Mouse (Mus musculus) limb, embryonic 11.5 days (tissue): ENCODE measurements around the gene Fxr1. TPM values are rescaled to one million over a fixed set of nuclear protein-coding genes. Genes with fewer than 3 reads are reported as not detected.

Experiments used
- ATAC-seq: fragments of 200-750 bp; cut with Nextera tagmentation; 2 replicates; pipeline ENCODE4 v1.8.0; 2017; ENCODE audit warnings: low read depth; ENCODE audit not compliant: insufficient number of reproducible peaks, low FRiP score, low TSS enrichment
- DNase-seq: peaks from one replicate; pipeline ENCODE4 v3.0.0-alpha.2; 2015; ENCODE audit warnings: low spot score
- H3K27ac ChIP-seq: fragments of 300-500 bp; sonication (generic); replicated peaks from 2 replicates; pipeline ENCODE4 v1.5.1; 2014; ENCODE audit warnings: low read depth, mild to moderate bottlenecking, low read length
- H3K27me3 ChIP-seq: fragments of 300-500 bp; sonication (generic); 2 replicates; pipeline ENCODE4 v1.6.1; 2014; ENCODE audit warnings: mild to moderate bottlenecking, low read length, mixed read lengths; ENCODE audit not compliant: control insufficient read depth, insufficient read depth
- H3K36me3 ChIP-seq: fragments of 300-500 bp; sonication (generic); 2 replicates; pipeline ENCODE4 v1.6.1; 2014; ENCODE audit warnings: mild to moderate bottlenecking, low read length, moderate library complexity, mixed read lengths; ENCODE audit not compliant: control insufficient read depth, insufficient read depth
- H3K4me1 ChIP-seq: fragments of 300-500 bp; sonication (generic); 2 replicates; pipeline ENCODE4 v1.6.1; 2014; ENCODE audit warnings: low read length, mixed read lengths; ENCODE audit not compliant: control insufficient read depth, insufficient read depth
- H3K4me2 ChIP-seq: fragments of 300-500 bp; sonication (generic); 2 replicates; pipeline ENCODE4 v1.6.1; 2014; ENCODE audit warnings: low read depth, mild to moderate bottlenecking, moderate library complexity; ENCODE audit not compliant: severe bottlenecking
- H3K4me3 ChIP-seq: fragments of 300-500 bp; sonication (generic); 2 replicates; pipeline ENCODE4 v1.5.1; 2014; ENCODE audit warnings: low read depth, low read length
- H3K9ac ChIP-seq: fragments of 300-500 bp; sonication (generic); 2 replicates; pipeline ENCODE4 v1.6.1; 2014; ENCODE audit warnings: mild to moderate bottlenecking, low read length
- H3K9me3 ChIP-seq: fragments of 300-500 bp; sonication (generic); 2 replicates; pipeline ENCODE4 v1.6.1; 2016; ENCODE audit warnings: low read length; ENCODE audit not compliant: control insufficient read depth
- WGBS: fragments of 180-500 bp; shearing (Covaris S2); extraction: QIAGEN DNeasy Blood & Tissue Kit; methylation state at CpG from one replicate; pipeline ENCODE4 v1.1.7; 2014; 5-methylcytosine and 5-hydroxymethylcytosine counted together
- polyA plus RNA-seq: library from polyadenylated mRNA; unstranded; fragments of >200 nt; fragmentation: Nextera tagmentation; extraction: Ambion mirVana; gene quantifications from 2 replicates; pipeline ENCODE4 v1.2.1, GENCODE M21; 2014

The Fxr1 gene
- polyA plus RNA-seq, 1 experiment from 2014 or later: 81.0 TPM

GRCm38 (mm10) chr3:34076058-34076759 is 56.5 kb downstream of the Fxr1 start:
- Histone ChIP-seq H3K9ac (no peak overlapping the region), H3K27me3 (no peaks in the 10 kb centered on the region), H3K27ac (no peak overlapping the region), H3K9me3 (no peaks in the 10 kb centered on the region), H3K36me3 (peaks cover 6% of the 10 kb centered on the region; the same call in 1 of the 2 replicates), H3K4me3 (no peak overlapping the region), H3K4me2 (no peak overlapping the region), H3K4me1 (0 out of 2 replicates have a peak, but pooled peaks cover 2% of the 10 kb centered on the region)
- WGBS: 65% methylated on average over 6 of the region's 6 CpGs
- DNase-seq (no peak), ATAC-seq (no peak)

- ATAC-seq (peak; percentile 90), DNase-seq (peak; percentile 92)
- Histone ChIP-seq H3K27ac (peak within 1 kb of the TSS; percentile 38; the same call in 1 of the 2 replicates), H3K27me3 (no peaks in the 10 kb centered on the region), H3K9me3 (no peaks in the 10 kb centered on the region), H3K4me1 (0 out of 2 replicates have a peak, but pooled peaks cover 2% of the 10 kb centered on the region), H3K4me3 (peak within 1 kb of the TSS; percentile 73), H3K36me3 (no peaks in the 10 kb centered on the region), H3K9ac (peak within 1 kb of the TSS; percentile 83), H3K4me2 (peak within 1 kb of the TSS; percentile 36)
- WGBS: under 1% methylated on average over 50 of the region's 50 CpGs
Measured at GRCm38 (mm10) chr3:34080900-34081662, 61.3 kb downstream of the Fxr1 start, which contains the start of gene Dnajc19. Gene Dnajc19 (minus strand): TSS chr3:34081321.

GRCm38 (mm10) chr3:34081929-34082328 is 62.2 kb downstream of the Fxr1 start:
- 0 out of 2 replicates have a peak, but pooled peaks cover 2% of the 10 kb centered on the region for H3K4me1 ChIP-seq
- DNase-seq (no peak), ATAC-seq (no peak)
- 0 out of 2 replicates have a peak overlapping the region, but pooled peaks have one; percentile 36 for H3K4me2 ChIP-seq
- no peaks in the 10 kb centered on the region for H3K36me3 ChIP-seq
- no peak overlapping the region for H3K9ac ChIP-seq
- H3K4me3 ChIP-seq: 0 out of 2 replicates have a peak overlapping the region, but pooled peaks have one; percentile 73
- 88% methylated on average over 3 of the region's 3 CpGs for WGBS
- H3K9me3 ChIP-seq: no peaks in the 10 kb centered on the region
- no peak overlapping the region for H3K27ac ChIP-seq
- H3K27me3 ChIP-seq: no peaks in the 10 kb centered on the region

GRCm38 (mm10) chr3:34083655-34084054 is 63.9 kb downstream of the Fxr1 start:
- no peaks in the 10 kb centered on the region for H3K36me3 ChIP-seq
- no peaks in the 10 kb centered on the region for H3K9me3 ChIP-seq
- H3K4me2 ChIP-seq: no peak overlapping the region
- ATAC-seq (no peak), DNase-seq (no peak)
- H3K9ac ChIP-seq: no peak overlapping the region
- H3K27me3 ChIP-seq: no peaks in the 10 kb centered on the region
- no peak overlapping the region for H3K27ac ChIP-seq
- H3K4me3 ChIP-seq: no peak overlapping the region
- 79% methylated on average over 5 of the region's 5 CpGs for WGBS
- H3K4me1 ChIP-seq: 0 out of 2 replicates have a peak, but pooled peaks cover 2% of the 10 kb centered on the region

GRCm38 (mm10) chr3:34102891-34103290 is 83.1 kb downstream of the Fxr1 start:
- Histone ChIP-seq H3K4me1 (no peaks in the 10 kb centered on the region), H3K4me2 (no peak overlapping the region), H3K9ac (no peak overlapping the region), H3K27me3 (no peaks in the 10 kb centered on the region), H3K36me3 (no peaks in the 10 kb centered on the region), H3K9me3 (no peaks in the 10 kb centered on the region), H3K27ac (no peak overlapping the region), H3K4me3 (no peak overlapping the region)
- WGBS: 84% methylated on average over 2 of the region's 2 CpGs
- DNase-seq (no peak), ATAC-seq (no peak)

GRCm38 (mm10) chr3:34103902-34104672 is 84.3 kb downstream of the Fxr1 start:
- ATAC-seq: no peak
- no peaks in the 10 kb centered on the region for H3K4me1 ChIP-seq
- no peaks in the 10 kb centered on the region for H3K27me3 ChIP-seq
- no peaks in the 10 kb centered on the region for H3K36me3 ChIP-seq
- H3K4me3 ChIP-seq: no peak overlapping the region
- H3K9me3 ChIP-seq: no peaks in the 10 kb centered on the region
- DNase-seq: no peak
- WGBS: 54% methylated on average over 7 of the region's 7 CpGs
- H3K27ac ChIP-seq: no peak overlapping the region
- H3K4me2 ChIP-seq: no peak overlapping the region
- no peak overlapping the region for H3K9ac ChIP-seq

- H3K27me3 ChIP-seq: no peaks in the 10 kb centered on the region
- no peaks in the 10 kb centered on the region for H3K9me3 ChIP-seq
- H3K27ac ChIP-seq: no peak overlapping the region
- no peak for ATAC-seq
- DNase-seq: no peak
- H3K36me3 ChIP-seq: no peaks in the 10 kb centered on the region
- H3K9ac ChIP-seq: no peak overlapping the region
- no peaks in the 10 kb centered on the region for H3K4me1 ChIP-seq
- no peak overlapping the region for H3K4me2 ChIP-seq
- H3K4me3 ChIP-seq: no peak overlapping the region
- WGBS: 19% methylated on average over 9 of the region's 9 CpGs
Measured at GRCm38 (mm10) chr3:34106421-34106820, 86.7 kb downstream of the Fxr1 start.

GRCm38 (mm10) chr3:34107631-34108030 is 87.9 kb downstream of the Fxr1 start:
- Histone ChIP-seq H3K9ac (no peak overlapping the region), H3K27ac (no peak overlapping the region), H3K4me2 (no peak overlapping the region), H3K36me3 (no peaks in the 10 kb centered on the region), H3K27me3 (no peaks in the 10 kb centered on the region), H3K9me3 (no peaks in the 10 kb centered on the region), H3K4me3 (no peak overlapping the region), H3K4me1 (no peaks in the 10 kb centered on the region)
- WGBS: 74% methylated on average over 3 of the region's 3 CpGs
- no peak for DNase-seq
- no peak for ATAC-seq
